Mouse (Mus musculus) CH12.LX (cell line): ENCODE measurements around the gene Paf1.

ENCODE experiments used
- CHD1 ChIP-seq: IDR thresholded peaks from 2 replicates; pipeline ENCODE4 v1.6.1; 2012; ENCODE audit warnings: low read depth, low read length, improper control_type of control experiment, inconsistent platforms
- CTCF ChIP-seq, 2 experiments: IDR thresholded peaks in 1 of 2; conservative IDR thresholded peaks in 1 of 2; 2 replicates each; pipeline ENCODE4 v1.5.1; 2011 to 2012; ENCODE audit warnings: low read depth in 2 of 2, low read length in 2 of 2, improper control_type of control experiment in 1 of 2, inconsistent platforms in 1 of 2, mild to moderate bottlenecking in 1 of 2, moderate library complexity in 1 of 2
- E2F4 ChIP-seq: IDR thresholded peaks from 2 replicates; pipeline ENCODE4 v1.6.1; 2011; ENCODE audit warnings: low read depth, low read length, improper control_type of control experiment; ENCODE audit not compliant: insufficient replicate concordance
- ELF1 ChIP-seq: IDR thresholded peaks from 2 replicates; pipeline ENCODE4 v1.6.1; 2014; ENCODE audit warnings: low read depth, mild to moderate bottlenecking, inconsistent platforms, low read length, improper control_type of control experiment
- HCFC1 ChIP-seq: IDR thresholded peaks from 2 replicates; pipeline ENCODE4 v1.6.1; 2012; ENCODE audit warnings: low read depth, mild to moderate bottlenecking, inconsistent platforms, low read length, improper control_type of control experiment
- MAX ChIP-seq: IDR thresholded peaks from 2 replicates; pipeline ENCODE4 v1.6.1; 2011; ENCODE audit warnings: low read length, improper control_type of control experiment
- NELFE ChIP-seq: IDR thresholded peaks from 2 replicates; pipeline ENCODE4 v1.6.1; 2011; ENCODE audit warnings: low read depth, low read length, improper control_type of control experiment
- POLR2A ChIP-seq: IDR thresholded peaks from 2 replicates; pipeline ENCODE4 v1.6.1; 2011; ENCODE audit warnings: low read depth, mild to moderate bottlenecking, improper control_type of control experiment, low read length
- RCOR1 ChIP-seq: conservative IDR thresholded peaks from 2 replicates; pipeline ENCODE4 v1.6.1; 2012; ENCODE audit warnings: low read depth, mild to moderate bottlenecking, inconsistent platforms, low read length, improper control_type of control experiment
- TCF12 ChIP-seq: IDR thresholded peaks from 2 replicates; pipeline ENCODE4 v1.6.1; 2014; ENCODE audit warnings: low read depth, mild to moderate bottlenecking, inconsistent platforms, low read length, improper control_type of control experiment

GRCm38 (mm10) chr7:28419416-28419815 is 26.7 kb downstream of the Paf1 start:
- no peak for TF ChIP-seq E2F4
- TF ChIP-seq MAX = no peak
- no peak for TF ChIP-seq CHD1
- TF ChIP-seq ELF1 = no peak
- no peak for TF ChIP-seq POLR2A
- no peak for TF ChIP-seq HCFC1
- TF ChIP-seq CTCF (conservative IDR thresholded peaks at IDR 0.05 in 1 of 2, IDR thresholded peaks at IDR 0.05 in 1 of 2; ENCODE audit: low read depth in 2 of 2, low read length in 2 of 2) = no peak
- TF ChIP-seq NELFE = no peak
- TF ChIP-seq RCOR1 = no peak
- TF ChIP-seq TCF12 = no peak
